Mouse (Mus musculus) c-Kit-positive CD71-positive TER-119-positive erythroid progenitor cells, embryonic 14.5 days (primary cell): Measurements from ENCODE around the gene Cotl1.

Experiments
- DNase-seq: peaks from one replicate; pipeline ENCODE4 v3.0.0-alpha.2; 2013; ENCODE audit warnings: low spot score

Gene Cotl1

GRCm38 (mm10) chr8:119838100-119838982 lies 2.0 kb downstream of the Cotl1 start:
- no peak for DNase-seq

GRCm38 (mm10) chr8:119837553-119838071 lies 2.7 kb downstream of the Cotl1 start:
- DNase-seq, result no peak

- DNase-seq, result no peak
Measured at GRCm38 (mm10) chr8:119836831-119837230, 3.5 kb downstream of the Cotl1 start.

- no peak for DNase-seq
Measured at GRCm38 (mm10) chr8:119835270-119835669, 5.1 kb downstream of the Cotl1 start.

- no peak for DNase-seq
Measured at GRCm38 (mm10) chr8:119834676-119835075, 5.7 kb downstream of the Cotl1 start.

- no peak for DNase-seq
Measured at GRCm38 (mm10) chr8:119832931-119833330, 7.4 kb downstream of the Cotl1 start.

GRCm38 (mm10) chr8:119832101-119832617 lies 8.2 kb downstream of the Cotl1 start:
- DNase-seq, result no peak

GRCm38 (mm10) chr8:119831336-119831995 lies 8.9 kb downstream of the Cotl1 start:
- no peak for DNase-seq

GRCm38 (mm10) chr8:119830589-119830988 lies 9.8 kb downstream of the Cotl1 start:
- DNase-seq, result no peak

GRCm38 (mm10) chr8:119829870-119830580 lies 10.3 kb downstream of the Cotl1 start:
- DNase-seq, result no peak

GRCm38 (mm10) chr8:119829420-119829819 lies 10.9 kb downstream of the Cotl1 start:
- no peak for DNase-seq

- DNase-seq, result no peak
Measured at GRCm38 (mm10) chr8:119829015-119829414, 11.3 kb downstream of the Cotl1 start.

- DNase-seq, result no peak
Measured at GRCm38 (mm10) chr8:119827721-119828153, 12.6 kb downstream of the Cotl1 start.

- no peak for DNase-seq
Measured at GRCm38 (mm10) chr8:119826982-119827381, 13.4 kb downstream of the Cotl1 start.

- DNase-seq, result no peak
Measured at GRCm38 (mm10) chr8:119825950-119826730, 14.2 kb downstream of the Cotl1 start.

GRCm38 (mm10) chr8:119824809-119825273 lies 15.5 kb downstream of the Cotl1 start:
- DNase-seq, result no peak

- no peak for DNase-seq
Measured at GRCm38 (mm10) chr8:119824100-119824499, 16.2 kb downstream of the Cotl1 start.

- DNase-seq, result no peak
Measured at GRCm38 (mm10) chr8:119823278-119823677, 17.1 kb downstream of the Cotl1 start.

- DNase-seq, result no peak
Measured at GRCm38 (mm10) chr8:119821691-119822090, 18.7 kb downstream of the Cotl1 start.

- DNase-seq, result no peak
Measured at GRCm38 (mm10) chr8:119819976-119820375, 20.4 kb downstream of the Cotl1 start.

- DNase-seq, result no peak
Measured at GRCm38 (mm10) chr8:119819316-119819715, 21.0 kb downstream of the Cotl1 start.
